Mouse (Mus musculus) thymus, postnatal 10 days (tissue): ENCODE measurements around the gene Gper1.

Experiments
- DNase-seq, 2 experiments: peaks; one replicate each; pipeline ENCODE4 v3.0.0; 2021; ENCODE audit warnings: low spot score in 2 of 2

Gene Gper1

GRCm38 (mm10) chr5:139411117-139411516, 11.8 kb upstream of the Gper1 start:
- no peak for DNase-seq

- no peak for DNase-seq
Measured at GRCm38 (mm10) chr5:139411665-139412314, 11.2 kb upstream of the Gper1 start.

- no peak for DNase-seq
Measured at GRCm38 (mm10) chr5:139413545-139413944, 9.4 kb upstream of the Gper1 start.

- DNase-seq = no peak
Measured at GRCm38 (mm10) chr5:139415001-139415400, 8.0 kb upstream of the Gper1 start.

- DNase-seq = peak in 1 of 2 experiments; percentile 39
Measured at GRCm38 (mm10) chr5:139416942-139417341, 6.0 kb upstream of the Gper1 start.

GRCm38 (mm10) chr5:139417480-139417879, 5.5 kb upstream of the Gper1 start:
- no peak for DNase-seq

GRCm38 (mm10) chr5:139418110-139418509, 4.8 kb upstream of the Gper1 start:
- DNase-seq = no peak

GRCm38 (mm10) chr5:139418633-139419032, 4.3 kb upstream of the Gper1 start:
- peak; percentile 72 to 75 for DNase-seq

GRCm38 (mm10) chr5:139425198-139425597, 2.2 kb downstream of the Gper1 start:
- DNase-seq = no peak

GRCm38 (mm10) chr5:139427001-139427400, 4.0 kb downstream of the Gper1 start:
- no peak for DNase-seq

GRCm38 (mm10) chr5:139427989-139428388, 5.0 kb downstream of the Gper1 start:
- no peak for DNase-seq

GRCm38 (mm10) chr5:139429818-139430341, 6.9 kb downstream of the Gper1 start:
- no peak for DNase-seq

GRCm38 (mm10) chr5:139432333-139432732, 9.4 kb downstream of the Gper1 start:
- DNase-seq = no peak

GRCm38 (mm10) chr5:139432747-139433508, 10.0 kb downstream of the Gper1 start:
- no peak for DNase-seq

GRCm38 (mm10) chr5:139433842-139434568, 11.1 kb downstream of the Gper1 start:
- DNase-seq = no peak

GRCm38 (mm10) chr5:139434940-139435339, 12.0 kb downstream of the Gper1 start:
- no peak for DNase-seq

- DNase-seq = no peak
Measured at GRCm38 (mm10) chr5:139437769-139438168, 14.8 kb downstream of the Gper1 start.

GRCm38 (mm10) chr5:139438440-139438839, 15.5 kb downstream of the Gper1 start:
- DNase-seq = no peak

- DNase-seq = no peak
Measured at GRCm38 (mm10) chr5:139440451-139440850, 17.5 kb downstream of the Gper1 start.

- DNase-seq = no peak
Measured at GRCm38 (mm10) chr5:139440926-139441725, 18.2 kb downstream of the Gper1 start.

- DNase-seq = no peak
Measured at GRCm38 (mm10) chr5:139441726-139442018, 18.7 kb downstream of the Gper1 start.

GRCm38 (mm10) chr5:139442428-139442827, 19.5 kb downstream of the Gper1 start:
- DNase-seq = no peak
